Comparison of ENCODE assay signal across 9 mouse cellular contexts in genomic region chr11:69258287-69258686, GRCm38 (mm10). TPM values are rescaled to one million over a fixed set of nuclear protein-coding genes. Genes with fewer than 3 reads are reported as not detected.
A peak's percentile ranks its signal among the peaks of the same experiment; 100 is the strongest.
DNase-seq lines count a peak whose midpoint lies in the region; ATAC-seq and TF ChIP-seq lines count a peak whose summit lies in the region.
"Had no signal": no experiment of that assay in that cellular context is flagged by ENCODE, and none has a peak within 500 bp of the region (broad histone marks: within the 10 kb centered on the region; RNA-seq: fewer than 3 reads in every experiment).

No protein-coding gene starts in this region.

- no peaks in the 10 kb centered on the region for H3K27me3 ChIP-seq in Patski
- H3K27me3 ChIP-seq in hindbrain, embryonic 16.5 days (replicated peaks; ENCODE audit: control insufficient read depth, insufficient read depth, low read length) = no peaks in the 10 kb centered on the region

- intact Hi-C loops in left cerebral cortex, postnatal 25 days (cut with DNase I) = loop anchor here (2.0 to 5.0 kb wide), 2 partner anchors 133 to 254 kb away; no protein-coding TSS in a partner anchor

- TF ChIP-seq POLR2A in cortical plate, adult 2 months (IDR thresholded peaks at IDR 0.05; ENCODE audit: extremely low read depth, insufficient read depth, low read length) = no peak
- no peak for TF ChIP-seq POLR2A in lung, adult 2 months (IDR thresholded peaks at IDR 0.05; ENCODE audit: borderline replicate concordance, extremely low read depth, low read depth, low read length)

- TF ChIP-seq CTCF in Patski (IDR thresholded peaks at IDR 0.05) = peak; percentile 75
- peak; percentile 84 for TF ChIP-seq CTCF in cortical plate, adult 2 months (IDR thresholded peaks at IDR 0.05; ENCODE audit: extremely low read depth, insufficient read depth, low read length)
- TF ChIP-seq CTCF in lung, adult 2 months (IDR thresholded peaks at IDR 0.05; ENCODE audit: insufficient read depth, low read length) = peak; percentile 90

- in situ Hi-C loops in Patski (cut with MboI; ENCODE audit: low pct_unique_long_range_greater_than_20kb) = no loop called here

- peaks cover 1% of the 10 kb centered on the region; the same call in 1 of the 2 replicates for H3K4me1 ChIP-seq in cortical plate, adult 2 months (ENCODE audit: control insufficient read depth, insufficient read depth, low read length)
- H3K4me1 ChIP-seq in hindbrain, embryonic 16.5 days (ENCODE audit: control insufficient read depth, insufficient read depth, low read depth, low read length) = no peaks in the 10 kb centered on the region
- no peaks in the 10 kb centered on the region for H3K4me1 ChIP-seq in lung, adult 2 months (ENCODE audit: control insufficient read depth, insufficient read depth, low read length)

- H3K9me3 ChIP-seq in hindbrain, embryonic 16.5 days (ENCODE audit: control insufficient read depth, low read length) = no peaks in the 10 kb centered on the region
- H3K9me3 ChIP-seq: heart, embryonic 15.5 days had no signal

- no peaks in the 10 kb centered on the region for H3K36me3 ChIP-seq in hindbrain, embryonic 16.5 days (ENCODE audit: control insufficient read depth, insufficient read depth, low read length)
- H3K36me3 ChIP-seq: heart, embryonic 15.5 days had no signal

- no peak overlapping the region for H3K27ac ChIP-seq in cortical plate, adult 2 months (ENCODE audit: insufficient read depth, low read length)
- H3K27ac ChIP-seq in hindbrain, embryonic 16.5 days (ENCODE audit: low read depth, low read length) = no peak overlapping the region
- H3K27ac ChIP-seq: heart, embryonic 15.5 days had no signal

- no peak overlapping the region for H3K4me2 ChIP-seq in hindbrain, embryonic 16.5 days (ENCODE audit: low read length)

- H3K9ac ChIP-seq in hindbrain, embryonic 16.5 days (ENCODE audit: low read depth, low read length) = no peak overlapping the region
- H3K9ac ChIP-seq: heart, embryonic 15.5 days had no signal

- POLR2A ChIA-PET in Patski (lab: Charles Lee) = no interaction called here

- CTCF ChIA-PET in Patski (lab: Charles Lee) = interaction anchor here (1.2 to 5.7 kb wide), 5 partner anchors 12 to 175 kb away, joined by 3 to 42 read pairs (median 4); no protein-coding TSS in a partner anchor

- peak; percentile 13 to 29 for DNase-seq in left cerebral cortex, postnatal 25 days (ENCODE audit: low spot score in 2 of 2)
- DNase-seq in left cerebral cortex, adult 9 months (ENCODE audit: low spot score in 2 of 2) = no peak
- no peak for DNase-seq in Patski (ENCODE audit: low read depth, low spot score)
- peak; percentile 21 for DNase-seq in lung, adult 2 months
- DNase-seq in spleen, adult 12 weeks (ENCODE audit: low spot score) = peak; percentile 55
- no peak for DNase-seq in urinary bladder, adult 18-20 months (ENCODE audit: low spot score in 2 of 2)

- 54% methylated on average over 5 of the region's 5 CpGs for WGBS in hindbrain, embryonic 16.5 days
- 52% methylated on average over 5 of the region's 5 CpGs for WGBS in lung, adult 2 months

- ATAC-seq in Patski = no peak
- 0 out of 2 replicates have a peak, but pooled peaks have one; percentile 48 for ATAC-seq in hindbrain, embryonic 16.5 days

- no peak overlapping the region for H3K4me3 ChIP-seq in cortical plate, adult 2 months (ENCODE audit: insufficient read depth, low read length)
- no peak overlapping the region for H3K4me3 ChIP-seq in hindbrain, embryonic 16.5 days (ENCODE audit: low read length)
- H3K4me3 ChIP-seq in lung, adult 2 months (replicated peaks; ENCODE audit: extremely low read depth, low read depth, low read length) = no peak overlapping the region
- H3K4me3 ChIP-seq: heart, embryonic 15.5 days had no signal

RNA-seq across cellular contexts. Expression of gene Gucy2e, which starts 21.5 kb away (rescaled TPM):
- total RNA-seq in left cerebral cortex, postnatal 25 days (2021) = under 1 TPM; 0.80 to 0.94 TPM
- polyA plus RNA-seq in Patski (2021) = not detected
- polyA plus RNA-seq in cortical plate, adult 2 months (2012; rRNA removed) = 1.6 TPM in 2 replicates
- 0.51 and 0.69 TPM in 2 replicates for polyA plus RNA-seq in hindbrain, embryonic 16.5 days (2015; fragmentation: Nextera tagmentation; extraction: Ambion mirVana)
- polyA plus RNA-seq in lung, adult 2 months (2012; rRNA removed) = not detected in 2 replicates

Comparison
In these comparisons a context has a peak if more than half of its experiments do, and no peak if none do; other contexts are left out.
1. DNase-seq: peak in left cerebral cortex, postnatal 25 days (2 of 2), lung, adult 2 months (single experiment) and spleen, adult 12 weeks (single experiment); none in left cerebral cortex, adult 9 months (0 of 2), Patski (single experiment) and urinary bladder, adult 18-20 months (0 of 2).
2. Peak in every context shown above with its lines, with median percentiles within 50 percentile points of each other: CTCF ChIP-seq.